Mouse (Mus musculus): ENCODE results near the gene Wnt3.

The Wnt3 gene

DNA sequence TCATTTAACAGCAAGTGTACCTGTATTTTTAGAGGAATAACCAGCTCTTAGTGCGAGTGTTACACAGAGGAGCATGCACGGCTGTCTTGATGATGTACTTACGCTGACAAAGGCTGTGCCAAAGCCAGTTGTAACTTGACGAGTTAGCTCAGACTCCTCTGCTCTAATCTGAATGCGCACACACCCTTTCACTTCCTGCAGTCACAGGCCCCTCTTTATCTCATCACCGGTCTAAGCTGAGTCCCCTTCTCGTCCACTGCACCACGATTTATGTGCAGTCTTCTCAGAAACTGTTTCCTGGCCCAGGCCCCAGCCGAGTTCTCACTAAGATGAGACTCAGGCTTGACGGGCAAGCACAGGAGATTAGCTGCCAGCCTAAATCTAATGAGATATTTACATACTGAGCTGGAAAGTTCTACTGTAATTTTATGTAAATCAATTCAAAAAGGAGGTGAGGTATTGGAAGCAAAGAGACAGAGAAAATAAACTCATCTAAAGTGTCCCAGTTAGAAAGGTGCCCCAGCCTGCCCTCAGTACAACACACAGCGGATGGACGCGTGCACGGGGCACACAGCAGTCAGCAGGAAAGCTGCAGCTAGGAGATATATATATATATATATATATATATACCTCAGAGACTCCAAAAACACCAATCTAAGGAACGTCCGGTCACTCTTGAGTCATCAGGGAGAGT, 78.8 kb downstream of the Wnt3 start:
- DNase-seq = no peak

DNA sequence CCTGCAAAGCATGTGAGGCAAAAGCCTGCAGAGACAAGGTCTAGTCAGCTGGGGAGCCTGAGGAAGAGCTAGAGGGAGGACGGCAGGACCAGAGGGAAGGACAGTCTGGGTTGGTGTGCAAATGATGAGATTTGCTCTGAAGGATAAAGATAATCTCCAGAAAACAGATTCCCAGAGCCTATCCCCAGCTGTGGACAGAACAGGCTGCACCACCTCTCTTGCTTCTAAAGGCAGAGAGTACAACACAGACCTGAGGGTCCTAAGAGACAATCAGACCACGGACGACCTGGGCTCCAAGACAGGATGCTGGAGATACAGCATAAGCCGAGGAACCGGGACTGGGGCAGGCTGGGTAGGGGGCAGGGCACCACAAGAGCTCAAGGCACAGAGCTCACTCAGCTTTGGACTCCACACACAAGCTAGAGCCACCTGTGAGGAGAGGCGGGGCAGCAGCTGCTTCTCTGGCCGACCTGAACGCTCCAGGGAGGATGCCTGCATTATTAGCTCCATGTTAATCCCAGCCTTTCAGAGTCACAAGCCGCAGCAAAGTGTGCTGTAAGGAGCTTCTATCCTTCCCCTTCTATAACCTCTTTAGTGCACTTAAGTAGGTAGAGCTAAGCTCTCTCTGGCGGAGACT, 79.5 kb downstream of the Wnt3 start:
- no peak for DNase-seq

DNA sequence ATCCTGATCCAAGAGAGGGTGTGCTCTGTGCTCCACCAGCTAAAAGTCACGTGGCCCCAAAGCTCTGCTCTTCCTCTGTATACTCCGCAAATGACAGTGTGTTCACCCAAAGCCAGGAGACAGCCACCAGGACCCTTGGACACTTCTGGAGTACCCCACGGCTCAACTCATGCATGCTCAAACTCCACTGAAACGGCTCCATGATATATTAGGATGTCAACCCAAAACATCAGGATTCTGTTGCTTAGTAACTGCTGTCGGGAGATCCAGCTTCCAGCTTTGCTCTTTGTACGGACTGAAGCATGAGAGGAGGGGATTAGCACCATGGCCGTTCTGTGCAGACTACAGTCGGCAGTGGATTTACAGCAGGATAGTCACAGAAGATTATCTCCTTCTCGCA, 80.3 kb downstream of the Wnt3 start:
- no peak for DNase-seq

DNA sequence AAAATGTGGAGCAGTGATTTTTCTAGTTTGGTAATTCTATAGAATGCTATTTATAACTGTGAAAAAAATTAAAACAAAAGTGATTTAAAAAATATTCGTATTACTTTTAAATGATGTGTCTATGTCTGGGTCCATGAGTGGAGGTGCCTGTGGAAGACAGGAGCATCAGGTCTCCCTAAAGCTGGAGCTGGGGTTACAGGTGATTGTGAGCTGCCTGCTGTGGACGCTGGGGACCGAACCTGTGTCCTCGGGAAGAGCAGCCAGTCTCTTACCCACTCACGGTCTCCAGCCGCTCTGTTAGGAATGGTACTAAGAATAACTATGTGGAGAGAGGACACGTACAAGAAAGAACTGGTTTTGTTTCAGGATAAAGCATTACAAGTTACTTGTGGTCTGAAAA, 82.7 kb downstream of the Wnt3 start:
- DNase-seq = no peak

DNA sequence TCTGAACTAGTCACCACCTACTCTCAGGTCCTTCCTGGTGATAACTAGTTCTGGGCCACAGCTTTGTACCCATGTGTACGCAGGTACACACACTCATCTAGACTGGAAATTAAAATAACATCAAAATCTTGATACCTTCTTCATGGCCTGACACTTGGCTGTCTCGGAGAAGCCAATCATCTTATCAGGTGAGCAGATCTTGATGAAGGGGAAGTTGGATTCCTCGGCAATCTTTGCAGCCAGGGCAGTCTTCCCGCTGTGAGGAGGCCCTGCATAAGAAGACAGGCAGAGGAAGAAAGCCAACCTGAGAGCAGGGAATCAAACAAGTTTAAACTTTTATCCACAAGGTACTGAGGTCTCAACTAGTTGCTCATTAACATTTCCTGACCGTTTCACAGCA, 84.8 kb downstream of the Wnt3 start:
- peak; percentile 36 for DNase-seq

DNA sequence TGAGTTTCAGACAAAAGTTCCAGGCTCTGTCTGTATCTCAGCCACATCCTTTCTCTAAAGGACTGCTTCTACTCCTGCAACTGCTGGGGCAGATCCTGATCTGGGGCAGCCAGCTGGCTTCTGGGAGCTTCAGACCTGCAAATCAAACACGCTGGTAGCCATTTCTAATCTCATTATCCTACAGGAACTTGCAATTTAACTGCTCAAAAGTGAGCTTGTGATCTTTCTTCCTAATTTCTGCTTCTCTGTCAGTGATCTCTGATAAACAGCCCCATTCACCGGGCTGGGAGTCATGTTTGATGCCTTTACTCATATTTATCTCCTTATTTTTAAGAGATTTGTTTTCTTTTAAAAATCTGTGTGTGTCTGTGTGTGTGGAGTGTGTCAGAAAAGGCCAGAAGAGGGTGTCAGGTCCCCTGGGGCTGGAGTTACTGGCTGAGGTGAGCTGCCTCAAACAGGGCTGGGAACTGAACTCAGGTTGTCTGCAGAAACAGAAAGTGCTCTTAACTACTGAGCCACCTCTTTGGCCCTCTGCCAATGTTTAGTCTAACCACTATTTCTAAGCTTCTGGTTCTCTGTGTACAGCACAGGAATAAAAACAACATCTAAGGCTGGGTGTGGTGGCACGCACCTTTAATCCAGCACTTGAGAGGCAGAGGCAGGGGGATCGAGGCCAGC, 86.1 kb downstream of the Wnt3 start:
- DNase-seq = peak; percentile 4

DNA sequence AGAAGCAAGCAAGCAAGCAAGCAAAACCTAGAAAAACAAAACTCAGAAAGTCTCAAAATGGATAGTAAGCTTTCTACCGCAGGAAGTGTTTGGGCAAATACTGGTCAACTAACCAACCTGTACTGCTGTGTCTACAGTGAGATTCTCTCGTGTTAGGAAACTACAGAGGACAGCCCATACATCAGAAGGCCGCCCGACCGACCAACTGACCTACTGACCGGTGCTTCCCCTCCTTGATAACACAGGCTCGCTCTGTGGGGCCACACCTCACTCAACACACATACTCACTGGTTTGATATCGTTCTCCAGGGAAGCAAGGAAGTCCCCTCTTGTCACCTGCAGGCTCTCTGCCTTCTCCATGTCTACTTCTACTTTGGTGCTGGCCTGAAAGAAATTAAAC, 89.0 kb downstream of the Wnt3 start:
- DNase-seq = no peak

DNA sequence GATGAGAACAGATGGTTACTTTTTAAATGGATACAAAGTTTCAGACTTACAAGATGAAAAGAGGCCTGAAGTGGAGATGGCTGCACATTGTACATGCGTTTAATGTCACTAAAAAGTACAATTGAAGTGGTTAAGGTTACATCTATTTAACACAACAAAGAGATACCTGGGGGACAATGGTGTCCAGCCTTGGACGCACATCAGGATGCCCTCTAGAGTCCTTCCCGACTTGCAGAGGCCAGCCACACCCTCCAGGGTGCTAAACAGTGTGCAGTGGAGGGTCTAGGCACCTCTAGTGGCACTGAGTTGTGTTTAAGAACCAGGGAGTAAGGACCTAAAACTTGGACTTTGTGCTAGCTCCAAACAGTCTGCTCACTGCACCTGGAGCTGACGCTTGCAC, 90.5 kb downstream of the Wnt3 start:
- no peak for DNase-seq

DNA sequence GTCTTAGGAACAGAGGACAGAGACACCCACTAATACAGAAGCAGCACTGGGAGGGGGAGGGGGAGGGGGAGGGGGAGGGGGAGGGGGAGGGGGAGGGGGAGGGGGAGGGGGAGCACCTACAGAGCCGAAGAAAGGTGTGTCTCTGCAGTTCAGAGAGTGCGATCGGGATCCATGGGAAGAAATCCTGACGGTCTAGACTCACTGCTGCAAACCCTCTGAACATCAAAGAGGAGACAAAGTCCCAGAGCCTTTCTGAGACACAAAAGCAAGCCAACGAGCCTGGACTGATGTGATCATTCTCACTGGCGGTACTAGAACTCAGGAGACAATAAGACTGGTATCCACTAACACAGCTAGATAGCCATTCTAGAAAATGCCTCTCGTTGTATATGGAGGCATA, 91.4 kb downstream of the Wnt3 start:
- no peak for DNase-seq

All from kidney, adult 9 months (tissue).